In the genomic region with DNA sequence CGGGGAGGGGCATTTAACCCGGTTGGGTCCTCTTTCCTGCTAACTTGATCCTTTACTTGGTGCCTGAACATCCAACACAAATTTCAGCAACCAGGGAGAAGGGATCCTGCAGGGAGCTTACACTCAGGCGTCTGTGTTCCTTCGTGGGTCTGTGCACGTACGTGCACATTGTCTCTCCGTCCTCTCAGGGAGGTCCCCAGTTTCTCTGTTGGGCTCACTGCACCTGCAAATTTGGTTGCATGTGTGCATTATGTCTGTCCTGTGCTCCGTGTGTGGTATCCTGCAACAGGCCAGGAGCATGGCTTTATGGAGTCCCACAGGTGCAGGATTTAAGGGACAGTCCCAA, we compare ENCODE assay signal across 20 mouse cellular contexts. TPM values are rescaled to one million over a fixed set of nuclear protein-coding genes. Genes with fewer than 3 reads are reported as not detected.
DNase-seq lines count a peak whose midpoint lies in the region; ATAC-seq and TF ChIP-seq lines count a peak whose summit lies in the region.
"Had no signal": no experiment of that assay in that cellular context is flagged by ENCODE, and none has a peak within 500 bp of the region (broad histone marks: within the 10 kb centered on the region; RNA-seq: fewer than 3 reads in every experiment).

No protein-coding gene starts in this region.

- no peaks in the 10 kb centered on the region for H3K36me3 ChIP-seq in forebrain, embryonic 13.5 days (ENCODE audit: poor library complexity, severe bottlenecking)
- H3K36me3 ChIP-seq in hindbrain, embryonic 15.5 days, result no peaks in the 10 kb centered on the region
- H3K36me3 ChIP-seq in midbrain, postnatal 0 days (ENCODE audit: insufficient read depth, low read length), result no peaks in the 10 kb centered on the region

- peak overlapping the region; percentile 48 for H3K4me3 ChIP-seq in cerebellum, adult 2 months (replicated peaks; ENCODE audit: insufficient read depth, low read depth, low read length)
- H3K4me3 ChIP-seq in forebrain, embryonic 13.5 days, result peak overlapping the region; percentile 28
- peak overlapping the region; percentile 45 for H3K4me3 ChIP-seq in hindbrain, embryonic 15.5 days
- H3K4me3 ChIP-seq in midbrain, postnatal 0 days (ENCODE audit: low read depth, low read length), result peak overlapping the region; percentile 42

- peak; percentile 68; the same call in 1 of the 2 replicates for ATAC-seq in forebrain, embryonic 13.5 days
- ATAC-seq in hindbrain, embryonic 15.5 days (ENCODE audit: low FRiP score, low read depth), result peak; percentile 73
- ATAC-seq in midbrain, postnatal 0 days (ENCODE audit: low FRiP score), result peak; percentile 50
- ATAC-seq in megakaryocyte progenitor cell, adult 5-6 weeks (replicated peaks; ENCODE audit: poor library complexity), result no peak

- WGBS in cerebellum, adult 2 months, result 11% methylated on average over 8 of the region's 8 CpGs
- WGBS in forebrain, embryonic 13.5 days, result 15% methylated on average over 8 of the region's 8 CpGs
- 8% methylated on average over 8 of the region's 8 CpGs for WGBS in hindbrain, embryonic 15.5 days
- 8% methylated on average over 8 of the region's 8 CpGs for WGBS in midbrain, postnatal 0 days

- TF ChIP-seq POLR2A in cerebellum, adult 2 months (IDR thresholded peaks at IDR 0.05; ENCODE audit: borderline replicate concordance, insufficient read depth, low read length), result no peak

- no peak for TF ChIP-seq CTCF in cerebellum, adult 2 months (IDR thresholded peaks at IDR 0.05; ENCODE audit: borderline replicate concordance, insufficient read depth, low read depth, low read length)
- TF ChIP-seq CTCF in midbrain, postnatal 0 days (IDR thresholded peaks at IDR 0.05), result no peak

- H3K4me2 ChIP-seq in forebrain, embryonic 13.5 days, result peak overlapping the region; percentile 52
- peak overlapping the region; percentile 60 for H3K4me2 ChIP-seq in hindbrain, embryonic 15.5 days
- H3K4me2 ChIP-seq in midbrain, postnatal 0 days (ENCODE audit: low read depth, low read length, poor library complexity, severe bottlenecking), result peak overlapping the region; percentile 51
- H3K4me2 ChIP-seq: heart, embryonic 11.5 days had no signal

- no peaks in the 10 kb centered on the region for H3K9me3 ChIP-seq in forebrain, embryonic 13.5 days (replicated peaks)
- no peaks in the 10 kb centered on the region for H3K9me3 ChIP-seq in hindbrain, embryonic 15.5 days
- H3K9me3 ChIP-seq in midbrain, postnatal 0 days (ENCODE audit: low read length), result no peaks in the 10 kb centered on the region

- no peak overlapping the region for H3K27ac ChIP-seq in cerebellum, adult 2 months (ENCODE audit: insufficient read depth, low read length)
- H3K27ac ChIP-seq in forebrain, embryonic 13.5 days, result no peak overlapping the region
- peak overlapping the region; percentile 51; the same call in 1 of the 2 replicates for H3K27ac ChIP-seq in hindbrain, embryonic 15.5 days (replicated peaks)
- peak overlapping the region; percentile 51; the same call in 1 of the 2 replicates for H3K27ac ChIP-seq in midbrain, postnatal 0 days (ENCODE audit: low read depth, low read length)

- no peak overlapping the region; the same call in 1 of the 2 replicates for H3K9ac ChIP-seq in forebrain, embryonic 13.5 days
- peak overlapping the region; percentile 54 for H3K9ac ChIP-seq in hindbrain, embryonic 15.5 days
- peak overlapping the region; percentile 67 for H3K9ac ChIP-seq in midbrain, postnatal 0 days (replicated peaks; ENCODE audit: low read length, poor library complexity, severe bottlenecking)

- H3K4me1 ChIP-seq in cerebellum, adult 2 months (ENCODE audit: control insufficient read depth, insufficient read depth, low read length), result no peaks in the 10 kb centered on the region
- no peaks in the 10 kb centered on the region for H3K4me1 ChIP-seq in forebrain, embryonic 13.5 days
- H3K4me1 ChIP-seq in hindbrain, embryonic 15.5 days (replicated peaks), result no peaks in the 10 kb centered on the region
- no peaks in the 10 kb centered on the region for H3K4me1 ChIP-seq in midbrain, postnatal 0 days (ENCODE audit: insufficient read depth, low read length)

- peak in 1 of 2 experiments; percentile 12 for DNase-seq in cerebellum, adult 2 months
- DNase-seq in cerebellum, postnatal 25 days, result no peak
- DNase-seq in midbrain, postnatal 0 days (ENCODE audit: low spot score), result no peak
- DNase-seq in liver, result no peak
- no peak for DNase-seq in layer of hippocampus, postnatal 10 days (ENCODE audit: low spot score in 2 of 2)
- DNase-seq: gastrocnemius, postnatal 10 days; lung, postnatal 4 days; spleen, adult 18-20 months; thymus, postnatal 4 days had no signal

- H3K27me3 ChIP-seq in cerebellum, adult 2 months (ENCODE audit: control insufficient read depth, insufficient read depth, low read length), result no peaks in the 10 kb centered on the region
- no peaks in the 10 kb centered on the region for H3K27me3 ChIP-seq in forebrain, embryonic 13.5 days
- no peaks in the 10 kb centered on the region for H3K27me3 ChIP-seq in hindbrain, embryonic 15.5 days
- no peaks in the 10 kb centered on the region for H3K27me3 ChIP-seq in midbrain, postnatal 0 days (ENCODE audit: insufficient read depth, low read length)
- H3K27me3 ChIP-seq: CH12.LX had no signal

RNA-seq across cellular contexts. Expression of a gene that starts 5.3 kb away (rescaled TPM):
- 0.22 and 0.31 TPM in 2 replicates for polyA plus RNA-seq in cerebellum, adult 2 months (2012; rRNA removed)
- 0.05 TPM in 1 of 2 replicates, not detected in the other for polyA plus RNA-seq in forebrain, embryonic 13.5 days (2015; fragmentation: Nextera tagmentation; extraction: Ambion mirVana)
- 0.05 TPM in 1 of 2 replicates, not detected in the other for polyA plus RNA-seq in hindbrain, embryonic 15.5 days (2015; fragmentation: Nextera tagmentation; extraction: Ambion mirVana)
- total RNA-seq in midbrain, postnatal 0 days (2014; rRNA removed), result 0.47 and 0.77 TPM in 2 replicates
- not detected in 2 replicates for polyA plus RNA-seq in midbrain, postnatal 0 days (2015; fragmentation: Nextera tagmentation; extraction: Ambion mirVana)
- total RNA-seq in megakaryocyte progenitor cell, adult 5-6 weeks (2015), result not detected in 2 replicates
- not detected in 2 replicates for total RNA-seq in megakaryocyte progenitor cell, adult 5-6 weeks (2017)
- total RNA-seq in layer of hippocampus, postnatal 10 days (2021), result under 1 TPM; 0.09 to 0.14 TPM
- total RNA-seq: CH12.LX; gastrocnemius, postnatal 10 days; hematopoietic stem cell, adult 5-6 weeks had no signal
- polyA plus RNA-seq: heart, embryonic 11.5 days; kidney, embryonic 16.5 days; limb, embryonic 11.5 days; liver, embryonic 16.5 days; stomach, embryonic 16.5 days had no signal

RNA-seq across cellular contexts. Expression of a gene that starts 16.9 kb away (rescaled TPM):
- 16.1 and 19.1 TPM in 2 replicates for polyA plus RNA-seq in cerebellum, adult 2 months (2012; rRNA removed)
- polyA plus RNA-seq in forebrain, embryonic 13.5 days (2015; fragmentation: Nextera tagmentation; extraction: Ambion mirVana), result 1.4 and 1.6 TPM in 2 replicates
- polyA plus RNA-seq in hindbrain, embryonic 15.5 days (2015; fragmentation: Nextera tagmentation; extraction: Ambion mirVana), result 7.0 and 8.4 TPM in 2 replicates
- total RNA-seq in midbrain, postnatal 0 days (2014; rRNA removed), result 19.6 and 21.8 TPM in 2 replicates
- 6.3 and 7.4 TPM in 2 replicates for polyA plus RNA-seq in midbrain, postnatal 0 days (2015; fragmentation: Nextera tagmentation; extraction: Ambion mirVana)
- total RNA-seq in megakaryocyte progenitor cell, adult 5-6 weeks (2015), result not detected in 2 replicates
- total RNA-seq in megakaryocyte progenitor cell, adult 5-6 weeks (2017), result not detected in 2 replicates
- total RNA-seq in layer of hippocampus, postnatal 10 days (2021), result 10 to 100 TPM; 18.5 to 19.0 TPM
- total RNA-seq: CH12.LX; hematopoietic stem cell, adult 5-6 weeks had no signal
- polyA plus RNA-seq: heart, embryonic 11.5 days; kidney, embryonic 16.5 days; liver, embryonic 16.5 days had no signal

RNA-seq across cellular contexts. Expression of a gene that starts 23.1 kb away (rescaled TPM):
- 2.3 and 2.7 TPM in 2 replicates for polyA plus RNA-seq in cerebellum, adult 2 months (2012; rRNA removed)
- 0.09 TPM in 1 of 2 replicates, not detected in the other for polyA plus RNA-seq in forebrain, embryonic 13.5 days (2015; fragmentation: Nextera tagmentation; extraction: Ambion mirVana)
- polyA plus RNA-seq in hindbrain, embryonic 15.5 days (2015; fragmentation: Nextera tagmentation; extraction: Ambion mirVana), result 0.14 and 0.18 TPM in 2 replicates
- 0.47 and 5.2 TPM in 2 replicates for total RNA-seq in midbrain, postnatal 0 days (2014; rRNA removed)
- polyA plus RNA-seq in midbrain, postnatal 0 days (2015; fragmentation: Nextera tagmentation; extraction: Ambion mirVana), result 0.28 and 0.36 TPM in 2 replicates
- 0.29 TPM in 1 of 2 replicates, not detected in the other for total RNA-seq in megakaryocyte progenitor cell, adult 5-6 weeks (2015)
- total RNA-seq in megakaryocyte progenitor cell, adult 5-6 weeks (2017), result not detected in 2 replicates
- total RNA-seq in layer of hippocampus, postnatal 10 days (2021), result 1 to 10 TPM; 1.1 to 1.4 TPM
- total RNA-seq: CH12.LX; gastrocnemius, postnatal 10 days; hematopoietic stem cell, adult 5-6 weeks had no signal
- polyA plus RNA-seq: heart, embryonic 11.5 days; kidney, embryonic 16.5 days; limb, embryonic 11.5 days; liver, embryonic 16.5 days; stomach, embryonic 16.5 days had no signal

RNA-seq across cellular contexts. Expression of a gene that starts 32.3 kb away (rescaled TPM):
- polyA plus RNA-seq in cerebellum, adult 2 months (2012; rRNA removed), result 8.7 and 9.4 TPM in 2 replicates
- polyA plus RNA-seq in forebrain, embryonic 13.5 days (2015; fragmentation: Nextera tagmentation; extraction: Ambion mirVana), result 12.4 and 13.7 TPM in 2 replicates
- polyA plus RNA-seq in hindbrain, embryonic 15.5 days (2015; fragmentation: Nextera tagmentation; extraction: Ambion mirVana), result 13.8 and 14.2 TPM in 2 replicates
- total RNA-seq in midbrain, postnatal 0 days (2014; rRNA removed), result 14.8 and 16.5 TPM in 2 replicates
- polyA plus RNA-seq in midbrain, postnatal 0 days (2015; fragmentation: Nextera tagmentation; extraction: Ambion mirVana), result 16.4 and 19.5 TPM in 2 replicates
- 1.4 and 2.4 TPM in 2 replicates for total RNA-seq in megakaryocyte progenitor cell, adult 5-6 weeks (2015)
- 1.5 and 2.2 TPM in 2 replicates for total RNA-seq in megakaryocyte progenitor cell, adult 5-6 weeks (2017)
- 10 to 100 TPM in 1 of 2 experiments, 1 to 10 TPM in 1; 8.6 to 10.3 TPM for total RNA-seq in layer of hippocampus, postnatal 10 days (2021)

RNA-seq across cellular contexts. Expression of a gene that starts 40.6 kb away (rescaled TPM):
- not detected in 2 replicates for polyA plus RNA-seq in cerebellum, adult 2 months (2012; rRNA removed)
- not detected in 2 replicates for polyA plus RNA-seq in forebrain, embryonic 13.5 days (2015; fragmentation: Nextera tagmentation; extraction: Ambion mirVana)
- not detected in 2 replicates for polyA plus RNA-seq in hindbrain, embryonic 15.5 days (2015; fragmentation: Nextera tagmentation; extraction: Ambion mirVana)
- not detected in 2 replicates for total RNA-seq in midbrain, postnatal 0 days (2014; rRNA removed)
- not detected in 2 replicates for polyA plus RNA-seq in midbrain, postnatal 0 days (2015; fragmentation: Nextera tagmentation; extraction: Ambion mirVana)
- total RNA-seq in megakaryocyte progenitor cell, adult 5-6 weeks (2015), result not detected in 2 replicates
- not detected in 2 replicates for total RNA-seq in megakaryocyte progenitor cell, adult 5-6 weeks (2017)
- under 1 TPM in 1 of 2 experiments, not detected in 1; 0.04 TPM for total RNA-seq in layer of hippocampus, postnatal 10 days (2021)
- total RNA-seq: CH12.LX; gastrocnemius, postnatal 10 days; hematopoietic stem cell, adult 5-6 weeks had no signal
- polyA plus RNA-seq: brain, embryonic 14.5 days; heart, embryonic 11.5 days; kidney, embryonic 16.5 days; limb, embryonic 11.5 days; liver, embryonic 16.5 days; stomach, embryonic 16.5 days had no signal

Comparison
In these comparisons a context has a peak if more than half of its experiments do, and no peak if none do; other contexts are left out.
1. H3K27ac ChIP-seq: peak in hindbrain, embryonic 15.5 days (single experiment) and midbrain, postnatal 0 days (single experiment); none in cerebellum, adult 2 months (single experiment) and forebrain, embryonic 13.5 days (single experiment).
2. Peak in every context shown above with its lines, with median percentiles within 50 percentile points of each other: H3K4me3 ChIP-seq and H3K4me2 ChIP-seq.